Mouse (Mus musculus): ENCODE measurements at regions not wholly inside any gene's neighbourhood (a gene's known extent, or its start where the extent isn't known, plus 50 kb on each side); places are given as distances from the start of the nearest gene placed in this dataset.
"Not testable (repeated sequence)": the region's sequence is repeated elsewhere in the genome, so short reads cannot be mapped to it uniquely, and the experiment has no call there.

DNA sequence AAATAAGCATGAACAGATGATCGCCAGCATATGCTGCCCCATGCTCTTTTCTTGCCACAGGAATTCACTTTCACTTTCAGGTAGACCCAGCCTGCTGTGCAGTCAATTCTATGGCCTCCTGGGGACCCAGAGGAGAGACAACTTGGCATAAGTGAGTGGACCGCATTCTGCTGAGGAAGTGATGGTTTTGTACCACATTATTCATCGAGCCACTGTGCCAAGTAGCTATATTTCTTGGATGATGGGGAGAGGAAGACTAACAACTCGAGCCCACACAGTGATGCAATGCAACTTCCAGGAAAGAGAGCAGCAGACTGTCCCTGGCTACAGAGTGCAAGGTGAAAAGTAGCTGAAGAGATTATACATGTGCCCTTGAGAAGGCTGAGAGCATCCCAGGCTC, 515.8 kb upstream of the Kif18a start:
- no peak for DNase-seq (ENCODE audit: low read depth)

- DNase-seq (ENCODE audit: low read depth), result no peak
These were observed 514.1 kb upstream of the Kif18a start for GRCm38 (mm10) chr2:108766461-108766860.

GRCm38 (mm10) chr2:108770383-108770782, 510.2 kb upstream of the Kif18a start:
- no peak for DNase-seq (ENCODE audit: low read depth)

DNA sequence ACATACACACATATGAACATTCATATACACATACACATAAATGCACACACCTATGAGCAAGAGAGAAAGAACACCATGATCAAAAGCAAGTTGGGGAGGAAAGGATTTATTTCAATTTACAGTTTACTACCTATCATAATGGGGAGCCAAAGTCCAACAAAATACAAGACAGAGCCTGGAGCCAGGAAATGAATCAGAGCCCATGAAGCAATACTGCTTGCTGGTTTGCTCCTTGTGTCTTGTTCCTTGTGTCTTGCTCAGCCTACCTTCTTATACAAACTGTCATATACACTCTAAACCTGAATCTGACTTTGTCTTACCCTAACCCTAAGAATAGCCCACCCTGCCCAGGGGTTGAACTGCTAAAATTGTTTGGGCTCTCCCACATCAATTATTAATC, 497.1 kb upstream of the Kif18a start:
- DNase-seq (ENCODE audit: low read depth), result no peak

DNA sequence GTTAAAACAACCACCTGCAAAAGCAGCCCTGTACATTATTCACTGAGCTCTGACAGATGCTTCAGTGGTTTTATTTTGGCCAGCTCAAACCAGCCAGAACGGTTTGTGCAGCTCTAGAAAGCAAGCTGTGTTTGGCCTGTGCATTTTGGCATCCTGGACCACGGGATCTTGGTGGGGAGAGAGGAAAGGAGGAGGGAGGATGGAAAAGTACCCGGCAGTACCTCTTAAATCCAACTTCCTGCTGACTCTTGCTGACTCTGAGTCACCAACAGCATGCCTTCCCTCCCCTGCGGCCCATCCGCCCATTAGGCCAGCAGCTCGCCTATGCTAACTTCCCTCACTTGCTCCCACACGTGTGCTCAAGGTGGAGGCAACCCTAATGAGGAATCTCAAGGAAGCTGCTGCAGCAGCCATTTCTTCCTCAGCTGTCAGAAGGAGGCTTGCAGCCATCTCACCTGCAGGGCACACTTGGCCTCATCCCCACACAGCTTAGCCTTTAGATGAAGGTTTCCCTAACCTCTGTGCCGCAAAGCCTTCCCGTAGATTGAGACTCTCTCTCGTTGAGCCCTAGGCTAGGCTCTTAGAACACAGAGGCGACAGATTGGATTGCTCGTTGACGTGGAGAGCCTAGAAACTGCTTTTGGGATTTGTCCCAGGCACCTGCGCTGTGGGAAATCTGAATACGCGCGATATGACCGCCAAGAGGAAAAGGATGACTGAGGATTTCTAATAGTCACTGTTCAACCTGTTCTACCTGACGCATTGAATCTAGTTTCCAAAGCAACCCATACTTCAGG, 495.2 kb upstream of the Kif18a start:
- no peak for DNase-seq (ENCODE audit: low read depth)

DNA sequence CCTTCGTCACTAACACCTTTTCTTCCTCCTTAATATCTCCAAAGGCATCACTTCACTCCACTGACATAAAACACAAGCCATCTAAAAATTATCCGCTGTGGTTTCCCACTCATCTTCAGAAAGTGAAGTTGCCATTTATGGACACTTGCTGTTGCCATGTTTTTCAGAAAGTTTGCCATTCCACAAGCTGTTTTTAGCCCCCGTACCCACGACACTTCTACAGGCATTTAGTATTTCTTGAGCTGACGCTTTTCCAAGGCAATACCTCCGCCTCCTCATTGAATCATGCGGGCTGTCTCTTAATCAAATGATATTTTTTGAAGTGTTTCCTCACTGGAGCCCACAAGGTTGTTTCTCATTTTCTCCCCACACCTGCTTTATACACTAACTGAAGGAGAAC, 491.4 kb upstream of the Kif18a start:
- DNase-seq (ENCODE audit: low read depth), result no peak

DNA sequence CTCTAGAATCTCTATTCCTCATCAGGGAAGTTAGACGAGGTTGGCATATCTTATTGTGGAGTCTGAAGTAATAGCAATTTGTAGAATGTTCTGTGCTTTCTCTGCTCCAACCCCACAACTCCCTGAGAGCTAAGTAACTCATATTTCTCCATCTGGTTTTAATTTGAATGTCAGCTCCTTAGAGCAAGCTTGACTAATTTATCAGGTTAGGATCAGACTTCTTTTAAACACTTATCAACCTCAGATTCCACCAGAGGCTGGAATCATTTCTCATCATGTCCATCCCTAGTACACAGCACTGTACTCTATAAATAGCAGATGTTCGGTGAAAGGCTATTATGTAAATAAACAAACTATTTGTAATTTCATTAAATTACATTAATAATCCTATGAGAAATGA, 485.4 kb upstream of the Kif18a start:
- DNase-seq (ENCODE audit: low read depth), result no peak

DNA sequence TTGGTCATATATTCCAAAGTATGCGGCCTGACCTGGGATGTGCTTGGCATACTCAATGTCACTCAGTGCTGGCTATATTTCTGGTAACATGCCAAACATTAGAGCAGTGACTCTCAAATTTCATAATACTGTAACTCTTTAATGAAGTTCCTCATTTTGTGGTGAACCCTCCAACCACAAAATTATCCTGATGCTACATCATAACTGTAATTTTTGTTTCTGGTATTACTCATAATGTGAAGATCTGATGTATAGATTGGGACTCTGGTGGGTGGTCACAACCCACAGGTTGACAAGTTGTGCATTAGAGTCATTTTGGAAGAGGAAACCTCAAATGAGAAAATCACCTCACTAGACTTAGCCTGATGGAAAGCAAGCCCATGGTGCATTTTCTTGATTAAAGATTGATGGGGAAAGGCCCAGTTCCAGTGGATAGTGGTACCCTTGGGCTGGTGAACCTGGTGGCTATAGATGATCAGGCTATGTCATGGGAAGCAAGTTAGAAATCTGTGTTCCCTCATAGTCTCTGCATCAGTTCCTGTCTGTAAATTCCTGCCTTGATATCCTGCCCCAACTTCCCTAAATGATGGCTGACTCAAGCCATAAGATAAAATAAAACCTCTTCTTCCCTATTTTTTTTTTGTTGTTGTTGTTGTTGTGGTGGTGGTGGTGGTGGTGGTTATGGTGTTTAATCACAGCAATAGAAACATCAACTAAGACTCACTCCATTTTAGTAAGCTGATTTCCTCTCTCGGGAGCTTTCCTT, 483.5 kb upstream of the Kif18a start:
- DNase-seq (ENCODE audit: low read depth), result no peak

DNA sequence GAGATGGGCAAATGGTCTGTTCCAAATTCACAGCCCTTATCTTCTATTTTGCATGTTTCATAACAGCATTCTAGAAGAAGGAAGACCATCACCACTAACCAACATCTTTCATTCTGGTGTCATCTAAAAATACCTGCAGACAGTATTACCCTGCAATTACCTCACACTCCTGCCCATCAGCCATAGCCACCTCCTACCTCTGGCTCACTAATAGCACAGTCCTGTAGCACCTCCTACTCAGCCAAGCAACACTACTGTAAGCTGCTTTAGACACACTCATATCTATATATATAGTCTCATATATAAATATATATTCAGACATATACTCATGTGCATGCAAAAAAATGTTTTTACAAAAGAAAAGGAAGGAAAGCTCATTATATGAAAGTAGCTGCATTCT, 468.2 kb upstream of the Kif18a start:
- DNase-seq (ENCODE audit: low read depth), result no peak

GRCm38 (mm10) chr2:108813040-108813566, 467.4 kb upstream of the Kif18a start:
- no peak for DNase-seq (ENCODE audit: low read depth)

GRCm38 (mm10) chr2:108816579-108816978, 464.0 kb upstream of the Kif18a start:
- DNase-seq (ENCODE audit: low read depth), result no peak

DNA sequence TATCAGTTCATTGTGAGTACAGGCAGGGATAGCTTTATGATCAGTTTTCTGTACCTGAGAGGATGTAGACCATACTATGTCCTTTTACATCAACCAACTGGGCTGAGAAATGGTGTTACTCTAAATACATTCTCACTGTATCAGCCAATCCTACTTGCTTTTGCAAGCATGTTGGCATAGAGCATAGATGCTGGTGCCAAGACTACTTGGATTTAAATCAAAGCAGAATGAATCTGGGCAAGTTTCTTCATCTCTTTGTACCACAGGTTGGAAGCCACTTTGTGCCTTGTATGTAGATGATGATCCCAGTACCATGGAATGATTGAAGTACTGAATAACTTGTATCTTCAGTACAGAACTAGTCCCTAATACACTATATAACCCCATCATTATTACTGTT, 456.5 kb upstream of the Kif18a start:
- no peak for DNase-seq (ENCODE audit: low read depth)

GRCm38 (mm10) chr2:108825981-108826380, 454.6 kb upstream of the Kif18a start:
- DNase-seq (ENCODE audit: low read depth), result no peak

- DNase-seq (ENCODE audit: low read depth), result no peak
These were observed 453.3 kb upstream of the Kif18a start for GRCm38 (mm10) chr2:108827106-108827838.

GRCm38 (mm10) chr2:108827974-108828700, 452.4 kb upstream of the Kif18a start:
- DNase-seq (ENCODE audit: low read depth), result no peak

GRCm38 (mm10) chr2:108843855-108844254, 436.7 kb upstream of the Kif18a start:
- not testable (repeated sequence) for DNase-seq (ENCODE audit: low read depth)

- DNase-seq (ENCODE audit: low read depth), result no peak
These were observed 432.5 kb upstream of the Kif18a start for GRCm38 (mm10) chr2:108848051-108848450.

DNA sequence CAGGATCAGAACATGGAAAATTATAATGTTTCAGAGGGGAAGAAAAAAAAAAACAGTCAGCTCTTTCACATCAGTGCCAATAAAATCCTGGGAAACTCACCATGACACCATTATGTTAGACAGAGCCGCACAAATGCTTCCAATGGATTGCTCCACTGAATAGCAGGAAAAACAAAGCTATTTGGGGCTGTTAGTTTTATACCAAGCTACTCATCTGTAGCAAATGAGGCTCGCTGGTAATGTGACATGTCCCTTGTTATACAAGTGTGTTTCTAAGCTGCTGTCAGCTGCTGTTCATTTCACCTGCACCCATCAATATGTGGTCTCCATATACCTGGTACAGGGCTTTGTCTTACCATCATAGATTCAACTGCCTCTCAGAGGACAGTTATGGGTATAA, 426.1 kb upstream of the Kif18a start:
- no peak for DNase-seq (ENCODE audit: low read depth)

DNA sequence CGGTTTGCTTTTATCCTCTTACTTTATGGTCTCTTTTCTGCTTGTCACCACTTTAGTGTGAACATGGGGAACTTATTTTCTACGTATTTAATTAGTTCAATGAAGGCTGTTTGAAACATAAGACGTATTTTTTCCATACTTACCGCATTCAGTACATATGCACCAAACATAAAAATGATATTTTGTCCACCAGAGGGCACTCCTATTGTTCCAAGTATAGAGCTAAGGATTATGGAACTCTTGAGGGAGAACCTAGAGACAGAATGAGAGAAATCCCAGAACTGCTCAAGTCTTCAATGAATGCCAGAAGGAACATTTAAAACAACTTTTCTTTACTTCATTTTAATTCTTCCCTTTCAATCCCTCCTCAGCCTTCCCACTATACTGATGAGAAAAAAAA, 403.4 kb upstream of the Kif18a start:
- DNase-seq (ENCODE audit: low read depth), result no peak

- no peak for DNase-seq (ENCODE audit: low read depth)
These were observed 402.9 kb upstream of the Kif18a start for GRCm38 (mm10) chr2:108877676-108878075.

DNA sequence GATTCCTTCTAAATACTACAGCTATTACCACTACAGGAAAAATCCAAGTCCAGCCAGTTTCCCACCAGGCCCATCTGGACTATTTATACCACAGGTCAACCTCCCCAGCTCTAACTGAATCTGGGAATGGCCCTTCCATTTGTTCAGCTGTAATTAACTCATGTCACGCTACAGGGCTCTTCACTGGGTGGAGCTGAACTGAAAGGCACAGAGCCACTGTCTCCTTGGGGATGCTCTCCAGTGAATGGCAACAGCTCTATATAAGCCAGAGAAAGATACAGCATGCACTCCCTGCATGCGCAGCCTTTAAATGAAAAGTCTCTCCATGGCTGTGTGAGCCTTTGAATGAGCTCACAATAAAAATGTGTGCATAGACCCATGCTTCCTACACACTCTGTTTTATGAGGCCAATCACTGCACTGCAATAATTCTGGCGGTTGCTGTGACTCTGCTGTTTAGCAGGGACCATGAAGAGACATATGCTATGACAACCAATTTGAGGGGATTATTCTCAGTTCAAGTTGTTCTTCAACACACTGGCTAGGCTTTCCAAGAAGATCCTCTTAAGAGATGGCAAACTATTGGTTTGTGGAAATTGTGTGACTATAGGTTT, 376.3 kb upstream of the Kif18a start:
- no peak for DNase-seq (ENCODE audit: low read depth)
